Mouse (Mus musculus): ENCODE measurements around the gene Ina.

Gene Ina

GRCm38 (mm10) chr19:47057684-47058083 is 43.2 kb downstream of the Ina start:
- DNase-seq = no peak

- DNase-seq = peak in 1 of 2 experiments; percentile 15
These were observed 51.4 kb downstream of the Ina start for GRCm38 (mm10) chr19:47065860-47066259.

GRCm38 (mm10) chr19:47067096-47067882 is 52.8 kb downstream of the Ina start, which contains the start of gene Taf5:
Gene Taf5, plus strand, starts transcription at chr19:47067746.
- DNase-seq = peak; percentile 98 to 99

GRCm38 (mm10) chr19:47067924-47068611 is 53.6 kb downstream of the Ina start:
- peak; percentile 85 to 89 for DNase-seq

All from cerebellum, postnatal 10 days (tissue).